Mouse (Mus musculus) frontal cortex, postnatal 14 days (tissue): ENCODE results near the gene Elk3.

ENCODE experiments used
- DNase-seq, 2 experiments: peaks; one replicate each; pipeline ENCODE4 v3.0.0; 2022; ENCODE audit warnings: low spot score in 2 of 2

Elk3 gene

DNA sequence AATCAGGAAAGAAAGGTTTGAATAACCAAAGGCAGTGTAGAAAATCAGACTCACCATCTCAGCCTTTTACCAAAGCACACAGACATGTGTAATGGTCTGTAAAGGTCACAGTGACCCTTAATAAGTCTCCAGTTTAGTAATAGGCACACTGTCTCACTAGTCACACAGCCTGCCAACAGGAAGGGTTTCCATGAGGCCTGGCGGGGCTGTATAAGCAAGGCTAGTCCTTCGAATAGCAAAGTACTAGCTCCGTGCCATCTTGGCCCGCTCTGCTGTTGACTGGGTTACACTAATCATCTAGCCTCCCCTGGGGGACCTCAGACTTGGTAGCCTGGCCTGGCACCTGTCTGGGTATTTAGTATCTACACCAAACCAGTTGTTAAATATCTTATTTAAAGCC is 20.6 kb upstream of the Elk3 start:
- DNase-seq = no peak

GRCm38 (mm10) chr10:93328321-93328720 is 17.4 kb upstream of the Elk3 start:
- no peak for DNase-seq

DNA sequence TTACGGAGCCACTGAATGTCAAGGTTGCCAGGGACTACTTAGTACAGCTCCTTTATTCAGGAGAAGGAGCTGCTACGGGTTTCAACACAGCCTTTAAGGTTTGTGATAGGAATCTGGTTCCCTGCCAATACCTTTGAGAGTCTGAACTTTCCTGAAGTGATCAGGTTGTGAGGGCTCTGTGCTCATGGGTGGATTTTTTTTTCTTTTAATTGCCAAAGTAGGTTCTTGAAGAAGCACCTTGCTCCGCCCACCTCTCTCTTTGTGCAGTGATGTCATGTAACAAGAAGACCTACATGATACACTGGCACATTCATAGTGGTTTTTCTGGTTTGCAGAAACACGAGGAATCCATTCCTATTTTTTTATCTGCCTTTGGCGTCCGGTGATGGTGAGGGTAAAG is 16.3 kb upstream of the Elk3 start:
- no peak for DNase-seq

- no peak for DNase-seq
Observed at GRCm38 (mm10) chr10:93326741-93327100, 15.8 kb upstream of the Elk3 start.

DNA sequence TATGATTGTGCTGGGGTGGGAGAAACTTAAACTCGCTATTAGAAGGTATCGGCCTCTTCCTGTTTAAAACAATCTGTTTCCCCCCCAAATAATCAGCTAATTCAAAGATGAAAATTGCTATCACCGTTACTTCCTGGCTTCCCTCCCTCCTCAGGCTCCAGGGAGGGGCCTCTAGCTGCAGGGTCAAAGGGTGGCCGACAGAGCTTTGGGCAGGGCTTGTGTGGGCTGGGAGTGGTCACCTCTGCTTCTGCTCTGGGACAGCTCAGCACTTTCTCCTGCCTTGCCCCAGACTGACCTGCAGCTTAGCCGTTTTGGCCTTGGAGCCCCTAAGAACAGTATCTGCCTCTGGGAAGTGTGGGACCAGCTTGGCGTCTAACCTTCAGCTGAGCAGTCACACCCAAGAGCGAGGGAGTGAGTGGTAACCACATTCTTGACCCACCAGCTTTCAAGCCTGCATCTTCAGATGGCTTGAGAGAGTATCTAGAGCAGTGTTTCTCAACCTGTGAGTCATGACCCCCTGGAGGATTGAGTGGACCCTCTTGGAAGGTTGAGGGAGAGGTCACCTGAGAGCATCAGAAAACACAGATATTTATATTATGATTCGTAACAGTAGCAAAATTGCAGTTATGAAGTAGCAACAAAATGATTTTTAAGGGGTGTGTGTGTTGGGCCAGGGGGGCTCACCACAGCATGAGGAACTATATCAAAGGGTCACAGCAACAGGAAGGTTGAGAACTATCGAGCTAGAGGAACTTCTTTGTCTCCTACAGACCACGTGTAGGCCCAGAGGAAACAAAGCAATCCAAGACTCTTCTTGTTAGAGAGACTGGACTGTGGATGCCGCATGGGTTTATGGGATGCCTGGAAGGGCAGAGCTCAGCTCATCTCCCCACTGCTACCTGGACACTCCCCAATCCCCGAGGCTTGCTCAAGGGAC is 15.1 kb upstream of the Elk3 start:
- DNase-seq = no peak

GRCm38 (mm10) chr10:93325369-93325768 is 14.4 kb upstream of the Elk3 start:
- DNase-seq = no peak

GRCm38 (mm10) chr10:93324438-93324837 is 13.5 kb upstream of the Elk3 start:
- DNase-seq = no peak

GRCm38 (mm10) chr10:93323659-93324058 is 12.7 kb upstream of the Elk3 start:
- DNase-seq = no peak

GRCm38 (mm10) chr10:93321763-93322162 is 10.8 kb upstream of the Elk3 start:
- DNase-seq = no peak

DNA sequence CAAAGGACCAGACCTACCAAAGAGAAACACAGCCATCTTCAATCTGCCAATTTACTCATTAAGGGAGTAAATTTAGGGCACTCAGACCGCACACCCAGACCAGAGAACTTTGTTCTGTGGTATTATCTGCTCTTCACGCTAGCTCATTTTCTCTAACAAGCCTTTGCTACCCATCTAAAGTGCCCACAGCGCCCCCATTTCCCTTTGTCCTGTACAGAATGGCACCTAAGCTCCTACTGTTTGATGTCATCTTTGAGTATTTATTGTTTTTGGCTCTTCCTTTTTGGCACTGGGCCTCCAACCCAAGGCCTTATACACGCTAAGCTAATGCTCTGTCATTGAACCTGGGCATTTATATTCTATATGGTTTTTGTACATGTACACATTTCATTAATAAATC is 9.2 kb upstream of the Elk3 start:
- DNase-seq = no peak

DNA sequence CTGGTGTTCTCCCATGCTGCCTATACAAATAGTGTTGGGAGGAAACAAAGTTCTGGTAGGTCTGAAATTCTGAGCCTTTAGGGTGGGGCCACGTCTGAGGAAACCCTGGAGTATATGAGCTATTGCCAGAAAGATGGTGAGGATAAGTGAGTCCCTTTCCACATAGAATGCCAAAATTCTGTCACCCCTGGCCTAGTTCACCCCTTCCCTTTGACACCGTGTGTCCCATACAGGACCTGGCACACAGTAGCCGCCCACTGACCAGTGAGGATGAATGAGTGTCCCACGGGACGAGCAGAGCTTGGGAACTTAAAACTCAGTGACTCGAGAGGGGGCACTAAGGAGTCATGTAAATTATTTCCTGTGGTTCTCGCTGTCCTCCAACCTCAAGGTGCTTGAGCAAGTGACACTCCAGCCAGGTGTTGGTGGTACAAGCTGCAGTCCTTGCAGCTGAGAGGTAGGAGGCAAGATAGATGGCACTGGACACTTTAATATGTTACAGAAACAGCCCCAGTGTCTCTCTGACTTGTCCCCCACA is 8.7 kb upstream of the Elk3 start:
- no peak for DNase-seq

- DNase-seq = no peak
Observed at GRCm38 (mm10) chr10:93316909-93317308, 6.0 kb upstream of the Elk3 start.

GRCm38 (mm10) chr10:93311576-93311975 is 641 bp upstream of the Elk3 start:
- DNase-seq = no peak

DNA sequence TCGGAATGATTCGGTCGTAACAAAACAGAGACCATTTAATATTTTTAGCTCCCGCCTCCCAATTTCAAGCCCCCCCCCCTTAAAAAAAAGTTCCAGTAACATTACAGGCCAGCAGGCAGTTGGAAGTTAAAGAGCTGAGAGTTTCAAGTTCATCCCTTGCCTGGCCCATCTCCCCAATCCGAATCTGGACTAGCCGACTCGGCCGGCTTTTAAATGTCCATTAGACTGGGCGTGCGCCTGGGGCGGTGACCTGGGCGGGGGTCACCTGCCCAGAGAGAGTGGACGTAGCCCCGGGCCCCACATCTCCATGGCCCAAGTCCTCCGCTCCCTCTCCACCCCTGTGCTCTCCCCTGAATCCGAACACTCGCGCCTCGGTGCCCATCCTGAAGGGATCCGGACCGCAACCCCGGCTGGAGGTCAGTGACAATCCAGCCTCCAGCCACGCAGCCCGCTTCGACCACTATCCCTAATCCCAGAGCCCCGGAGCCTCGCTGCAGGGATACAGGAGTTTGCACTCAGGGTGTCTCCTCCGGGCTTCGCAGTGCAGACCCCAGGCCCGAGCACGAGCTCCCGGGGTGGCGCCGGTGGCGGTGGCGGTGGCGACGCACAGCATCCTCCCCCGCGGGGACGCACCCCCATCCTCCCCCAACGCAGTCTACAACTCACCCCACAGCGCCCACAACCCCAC is 857 bp downstream of the Elk3 start:
- DNase-seq = no peak

- DNase-seq = no peak
Observed at GRCm38 (mm10) chr10:93309131-93309933, 1.6 kb downstream of the Elk3 start.

DNA sequence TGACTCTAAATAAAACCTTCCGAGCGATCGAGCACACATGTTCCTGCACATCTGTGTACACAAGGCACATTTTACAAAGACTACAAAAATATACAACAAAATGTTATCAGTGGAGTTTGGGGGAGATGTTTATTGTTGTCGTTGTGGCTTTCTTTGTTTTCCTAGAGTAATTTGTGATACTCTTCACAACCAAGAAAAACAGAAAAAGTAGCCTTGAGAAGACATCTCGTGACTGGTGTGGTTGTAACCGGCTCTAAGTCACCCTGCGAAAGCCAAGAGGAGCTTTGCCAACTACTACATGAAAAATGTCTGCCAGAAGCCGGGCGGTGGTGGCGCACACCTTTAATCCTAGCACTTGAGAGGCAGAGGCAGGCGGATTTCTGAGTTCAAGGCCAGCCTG is 4.6 kb downstream of the Elk3 start:
- DNase-seq = no peak

DNA sequence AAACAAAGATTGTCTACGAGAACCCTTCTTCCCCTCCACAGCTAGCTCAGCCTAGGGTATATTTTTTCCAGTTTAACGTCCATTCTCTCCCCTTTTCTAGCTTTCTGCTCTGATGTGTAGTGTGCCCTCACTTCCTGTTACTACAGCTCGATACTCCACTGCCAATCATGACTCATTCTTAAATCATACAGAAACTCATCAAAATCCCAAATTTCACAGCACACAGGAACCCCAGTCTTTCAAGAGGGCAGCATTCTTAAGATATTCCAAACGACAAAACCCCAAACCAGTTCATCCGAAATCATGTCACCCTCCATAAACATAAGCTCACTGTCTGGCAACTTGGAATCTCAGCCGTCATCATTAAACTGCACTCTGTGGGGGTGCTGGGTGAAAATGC is 5.0 kb downstream of the Elk3 start:
- no peak for DNase-seq

GRCm38 (mm10) chr10:93303231-93303630 is 7.7 kb downstream of the Elk3 start:
- no peak for DNase-seq

- DNase-seq = no peak
Observed at GRCm38 (mm10) chr10:93301831-93302230, 9.1 kb downstream of the Elk3 start.

DNA sequence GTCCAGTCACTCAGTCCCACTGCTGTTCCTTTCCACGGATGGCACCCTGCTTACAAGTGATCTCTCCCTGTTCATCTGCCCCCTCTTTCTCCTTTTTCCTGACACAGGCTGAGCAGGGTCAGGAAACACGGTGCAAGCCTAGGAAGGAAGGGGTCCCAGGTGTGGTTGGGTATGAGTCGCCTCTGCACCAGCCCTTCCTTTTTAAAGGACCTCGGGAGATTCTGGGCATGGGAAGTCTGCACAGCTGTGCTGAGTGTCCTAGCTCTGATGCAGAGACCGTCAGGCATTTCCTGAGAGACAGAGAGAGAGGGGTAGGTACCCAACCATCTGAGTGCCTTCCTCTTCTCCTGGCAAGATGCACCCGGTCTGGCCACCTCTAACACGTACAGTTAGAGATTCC is 12.7 kb downstream of the Elk3 start:
- no peak for DNase-seq

DNA sequence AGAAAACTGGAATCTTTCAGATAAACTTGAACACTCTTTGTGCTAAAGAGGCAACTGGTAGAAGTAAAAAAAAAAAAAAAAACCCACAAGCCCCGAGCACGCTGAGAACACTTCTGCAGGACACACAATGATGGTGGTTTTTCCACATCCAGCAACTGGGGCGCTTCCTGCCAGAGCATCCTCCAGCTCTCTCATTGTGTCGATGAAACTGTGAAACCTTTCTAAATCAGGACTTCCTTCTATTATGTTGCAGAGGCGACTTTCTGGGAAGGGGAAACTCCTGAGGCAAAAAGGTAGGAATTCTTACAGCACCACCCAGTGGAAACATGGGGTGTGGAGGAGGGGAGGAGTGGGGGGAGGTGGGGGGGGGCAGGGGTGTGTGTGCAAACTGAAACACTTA is 13.2 kb downstream of the Elk3 start:
- DNase-seq = no peak

DNA sequence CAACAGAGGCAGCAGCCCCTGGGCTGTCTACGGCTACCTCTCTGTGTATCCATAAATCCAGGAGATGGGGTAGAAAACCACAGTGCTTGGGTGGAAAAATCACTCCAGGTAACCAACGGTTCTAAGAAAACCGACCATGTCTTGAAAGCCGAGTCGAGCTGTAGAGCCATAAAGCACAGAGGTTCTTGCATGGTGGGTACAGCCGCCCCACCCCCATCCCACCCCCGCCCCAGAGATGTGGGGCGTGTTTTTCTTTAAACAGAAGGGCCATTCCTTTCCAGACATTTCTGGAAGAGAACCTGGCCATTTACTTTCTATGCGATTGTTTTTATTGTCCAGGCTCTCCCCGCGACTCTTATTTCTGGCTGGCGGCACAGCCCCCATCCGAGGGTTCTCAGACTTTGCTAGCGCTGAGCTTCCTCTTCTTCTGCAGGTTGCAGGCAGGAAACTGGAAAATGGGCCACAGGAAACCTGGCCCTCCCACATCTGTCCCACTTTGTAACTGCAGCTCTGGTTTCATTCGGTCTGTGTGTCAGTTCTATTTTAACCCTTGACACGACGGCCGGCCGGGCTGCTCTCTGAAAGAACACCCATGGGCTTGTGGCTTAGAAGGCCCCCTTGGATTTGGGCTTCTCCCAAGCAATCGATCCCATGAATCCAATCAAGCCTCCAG is 16.3 kb downstream of the Elk3 start:
- DNase-seq = no peak
